Mouse (Mus musculus): ENCODE measurements around the gene Epor.

DNA sequence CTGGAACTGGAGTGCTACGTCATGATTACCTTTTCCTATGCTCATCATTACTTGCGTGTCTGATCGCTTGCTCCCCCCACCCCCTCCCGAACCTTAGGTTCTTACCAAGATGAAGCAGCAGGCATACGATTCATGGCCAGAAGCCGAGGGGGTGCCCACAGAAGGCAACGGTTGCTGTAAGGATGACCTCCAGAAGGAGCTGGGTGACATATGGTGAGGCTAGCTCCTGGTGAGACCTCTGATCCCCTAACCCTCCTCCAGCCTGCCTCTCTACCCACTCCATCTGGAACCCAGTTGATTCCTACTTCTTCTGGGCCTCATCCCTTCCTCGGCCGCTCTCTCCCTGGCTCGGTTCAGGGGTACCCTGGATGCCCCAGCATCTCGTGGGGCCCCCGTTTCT, 29.3 kb downstream of the Epor start:
- TF ChIP-seq CTCF (IDR thresholded peaks at IDR 0.05; ENCODE audit: low read depth, low read length) (no peak), POLR2A (IDR thresholded peaks at IDR 0.05; ENCODE audit: borderline replicate concordance, low read depth, low read length) (no peak)

All from bone marrow macrophage, adult 2 months (primary cell).